Mouse (Mus musculus) naive thymus-derived CD4-positive, alpha-beta T cell, adult 2 months (primary cell): Measurements from ENCODE around the gene Atp13a3.
"Not testable (repeated sequence)": the region's sequence is repeated elsewhere in the genome, so short reads cannot be mapped to it uniquely, and the experiment has no call there.

Experiments
- DNase-seq: peaks from one replicate; pipeline ENCODE4 v3.0.0-alpha.2; 2011; ENCODE audit warnings: low read depth

Gene Atp13a3

GRCm38 (mm10) chr16:30412680-30413079 is 6.9 kb upstream of the Atp13a3 start:
- no peak for DNase-seq

- DNase-seq, result no peak
Observed at GRCm38 (mm10) chr16:30410914-30411313, 5.1 kb upstream of the Atp13a3 start.

DNA sequence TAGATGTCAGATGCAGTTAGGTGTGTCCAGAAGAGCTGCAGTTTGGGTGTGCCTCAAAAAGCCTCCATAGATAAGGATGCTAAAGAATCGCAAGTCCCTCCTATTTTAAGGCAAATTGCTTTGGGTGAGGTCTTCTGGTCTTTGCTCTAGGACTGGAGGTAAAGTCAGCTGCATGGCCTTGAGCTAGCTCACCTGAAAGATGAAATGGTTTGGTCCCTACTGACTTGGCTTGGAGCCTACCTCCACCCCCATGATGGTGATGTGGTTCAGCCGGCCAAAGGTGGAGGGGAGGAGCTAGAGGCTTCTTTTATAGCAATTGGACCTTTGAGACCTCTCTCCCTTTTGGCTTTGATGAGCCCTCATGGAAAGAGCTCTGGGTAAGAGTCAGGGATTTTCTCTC is 1.7 kb upstream of the Atp13a3 start:
- no peak for DNase-seq

DNA sequence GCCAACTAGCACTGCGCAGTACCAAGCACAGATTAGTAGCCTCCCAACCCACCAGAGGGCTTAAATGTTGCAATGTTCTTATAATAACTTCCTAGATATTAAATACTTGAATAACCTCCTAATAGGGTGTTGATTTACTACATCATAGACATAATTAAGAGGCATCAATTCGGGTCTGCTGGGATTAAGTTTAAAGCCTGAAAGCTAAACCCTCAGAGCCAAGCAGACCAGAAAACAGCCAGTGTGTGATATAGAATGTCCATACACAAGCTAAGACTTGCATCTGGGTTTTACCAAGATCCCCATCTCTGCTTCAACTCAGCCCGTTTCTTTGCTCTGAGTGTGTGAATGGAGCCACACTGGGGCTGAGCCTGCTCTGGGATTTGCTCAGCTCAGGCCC is 2.2 kb downstream of the Atp13a3 start:
- no peak for DNase-seq

DNA sequence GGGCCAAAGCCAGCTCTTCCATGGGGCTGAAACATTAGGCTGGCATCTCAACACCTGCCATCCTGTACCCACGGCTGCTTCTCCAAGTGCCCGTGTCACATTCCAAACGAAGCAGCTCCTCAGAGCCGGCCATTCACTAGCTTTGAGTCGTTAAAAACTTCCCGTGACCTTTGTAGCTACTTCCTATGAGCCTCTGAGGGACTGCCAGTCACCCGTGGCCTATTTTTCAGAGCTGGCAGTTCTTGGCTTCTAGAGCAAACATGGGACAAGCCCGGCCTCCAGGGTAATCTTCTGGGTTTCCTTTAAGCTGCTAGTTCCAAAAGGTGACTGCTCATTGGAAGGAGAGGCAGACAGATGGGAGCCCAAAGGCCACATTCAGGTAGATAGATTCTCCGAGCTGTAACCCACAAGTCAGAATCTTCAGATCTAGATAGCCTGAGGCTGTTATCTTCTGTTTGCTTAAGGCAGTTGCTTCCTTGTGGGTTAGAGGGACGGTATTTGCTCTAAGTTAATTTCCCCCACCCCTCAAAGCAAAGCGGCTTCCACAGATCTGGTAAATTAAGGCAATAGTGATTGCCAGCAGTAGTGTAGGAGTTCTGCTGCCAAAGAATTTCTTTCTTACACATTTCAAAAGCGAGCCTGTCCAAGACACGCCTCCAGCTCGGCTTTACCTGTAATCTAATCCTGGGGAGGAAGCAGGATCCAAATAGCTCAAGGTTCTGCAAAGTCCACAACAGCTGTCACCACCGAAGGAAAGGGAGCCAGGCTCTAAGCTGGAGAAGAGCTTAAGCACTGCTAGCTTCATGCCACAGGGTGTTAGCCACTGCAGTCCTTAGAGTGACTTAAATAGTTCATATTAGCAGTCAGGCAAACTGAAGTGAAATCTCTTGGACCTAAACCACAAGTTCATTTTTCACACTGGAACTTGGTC is 8.4 kb downstream of the Atp13a3 start:
- no peak for DNase-seq

- no peak for DNase-seq
Observed at GRCm38 (mm10) chr16:30395136-30395535, 10.6 kb downstream of the Atp13a3 start.

DNA sequence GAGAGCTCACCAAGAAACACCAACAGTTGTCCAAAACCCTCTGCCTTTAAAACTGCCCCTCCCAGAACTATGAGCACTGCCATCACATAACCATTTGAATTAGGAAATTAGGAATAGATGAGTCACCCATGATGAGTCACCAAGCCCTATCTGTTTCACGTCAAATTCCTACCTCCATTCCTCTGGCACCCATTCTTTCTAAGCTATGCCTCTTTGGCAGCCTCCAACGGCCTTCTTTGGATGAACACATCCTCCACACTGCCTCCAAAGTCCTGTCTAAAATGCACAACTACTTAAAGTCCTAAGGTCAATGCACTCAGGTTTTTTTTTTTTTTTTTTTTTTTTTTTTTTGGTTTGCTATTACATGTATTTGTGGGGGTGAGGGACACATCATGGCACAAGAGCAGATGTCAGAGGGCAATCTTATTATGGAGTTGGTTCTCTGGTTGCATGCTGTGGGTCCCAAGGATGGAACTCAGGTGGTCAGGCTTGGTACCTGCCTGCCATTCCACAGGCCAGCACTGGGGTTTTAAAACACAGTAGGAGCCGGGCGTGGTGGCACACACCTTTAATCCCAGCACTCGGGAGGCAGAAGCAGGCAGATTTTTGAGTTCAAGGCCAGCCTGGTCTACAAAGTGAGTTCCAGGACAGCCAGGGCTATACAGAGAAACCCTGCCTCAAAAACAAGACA is 15.0 kb downstream of the Atp13a3 start:
- no peak for DNase-seq

DNA sequence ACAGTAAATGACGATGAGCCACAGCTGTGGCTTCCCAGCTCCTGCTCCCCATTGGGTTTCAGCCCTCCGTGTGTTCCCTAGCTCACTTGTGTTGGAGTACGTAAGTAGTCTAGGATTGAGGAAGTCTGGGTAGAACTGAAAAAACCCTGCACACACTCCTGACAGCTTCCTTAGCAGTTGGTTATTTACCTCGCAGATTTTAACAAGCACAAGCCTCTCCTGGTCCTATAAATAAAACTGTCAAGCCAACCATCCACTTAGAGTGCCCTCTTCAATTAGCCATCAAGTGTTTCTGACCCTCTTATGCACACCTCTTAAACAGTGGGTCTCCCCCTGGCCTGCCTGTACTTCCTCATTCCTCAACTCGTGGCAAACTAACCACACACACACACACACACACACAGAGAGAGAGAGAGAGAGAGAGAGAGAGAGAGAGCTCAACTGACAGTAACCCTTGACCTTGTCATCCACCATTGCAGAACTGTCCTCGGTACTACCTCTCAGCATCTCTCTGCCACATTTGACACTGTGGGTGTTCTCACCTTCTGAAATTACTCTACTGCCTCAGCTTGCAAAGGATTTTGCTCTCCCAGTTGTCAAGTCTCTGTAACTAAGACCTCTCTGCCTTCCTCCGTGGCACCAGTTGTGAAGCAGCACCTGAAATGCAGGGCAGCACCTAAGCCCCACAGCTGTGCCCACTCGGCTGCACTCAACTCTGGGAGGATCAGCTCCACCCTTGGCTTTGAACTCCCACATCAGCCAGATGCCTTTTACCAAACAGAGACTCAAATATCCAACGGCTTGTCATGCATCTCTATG is 15.7 kb downstream of the Atp13a3 start:
- DNase-seq, result peak; percentile 53

DNA sequence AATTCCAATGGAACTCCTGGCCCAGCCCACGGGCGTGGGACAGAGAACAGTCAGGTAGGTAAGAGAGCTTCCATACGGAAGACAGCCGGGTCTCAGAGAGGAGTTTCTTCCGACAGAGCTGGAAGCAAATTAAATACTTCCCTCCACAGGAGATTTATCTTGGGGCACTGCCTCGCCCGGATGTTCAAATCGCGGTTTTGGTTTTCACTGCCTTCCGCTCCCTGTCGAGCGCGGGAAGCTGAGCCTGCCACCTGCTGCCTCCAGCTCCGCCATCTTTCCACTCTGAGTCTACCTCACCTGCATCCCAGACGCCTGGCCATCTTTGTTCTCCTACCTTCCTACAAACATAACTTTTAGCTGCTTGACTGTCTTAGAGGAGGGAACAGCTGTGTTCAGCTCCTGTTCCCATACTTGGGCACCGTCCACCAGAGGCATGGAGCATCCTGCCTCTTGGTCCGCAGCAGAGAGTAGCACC is 16.5 kb downstream of the Atp13a3 start:
- peak; percentile 87 for DNase-seq

- DNase-seq, result peak; percentile 95
Observed at GRCm38 (mm10) chr16:30388522-30389209, 17.1 kb downstream of the Atp13a3 start.

DNA sequence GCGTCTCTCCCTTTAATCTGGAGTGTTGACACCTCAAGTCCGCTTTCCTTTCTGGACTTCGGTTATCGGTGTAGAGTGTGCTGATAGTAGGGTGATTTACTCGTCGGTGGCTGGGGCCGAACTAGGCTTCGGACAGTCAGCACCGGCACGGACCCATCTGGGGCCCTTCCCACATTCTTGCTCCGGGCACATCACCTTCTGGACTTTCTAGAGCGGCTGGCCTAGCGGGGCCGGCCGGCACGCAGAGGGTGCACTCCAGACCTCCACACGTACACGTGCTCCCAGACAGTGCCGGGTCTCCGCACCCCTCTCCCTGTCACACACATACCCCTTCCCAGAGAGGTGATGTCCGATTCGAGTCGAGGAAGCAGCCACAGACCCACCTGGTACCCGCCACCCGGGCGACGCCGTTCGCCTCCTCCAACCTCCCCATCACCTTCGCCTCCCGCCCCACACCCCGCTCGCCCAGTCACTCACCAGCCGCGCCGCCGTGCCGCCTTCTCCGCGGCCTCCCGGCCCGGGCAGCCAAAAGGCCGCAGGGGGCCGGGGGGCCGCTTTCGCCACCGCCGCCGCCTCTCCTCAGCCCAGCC is 17.8 kb downstream of the Atp13a3 start:
- DNase-seq, result peak; percentile 41

GRCm38 (mm10) chr16:30386911-30387439 is 18.8 kb downstream of the Atp13a3 start:
- peak; percentile 32 for DNase-seq

DNA sequence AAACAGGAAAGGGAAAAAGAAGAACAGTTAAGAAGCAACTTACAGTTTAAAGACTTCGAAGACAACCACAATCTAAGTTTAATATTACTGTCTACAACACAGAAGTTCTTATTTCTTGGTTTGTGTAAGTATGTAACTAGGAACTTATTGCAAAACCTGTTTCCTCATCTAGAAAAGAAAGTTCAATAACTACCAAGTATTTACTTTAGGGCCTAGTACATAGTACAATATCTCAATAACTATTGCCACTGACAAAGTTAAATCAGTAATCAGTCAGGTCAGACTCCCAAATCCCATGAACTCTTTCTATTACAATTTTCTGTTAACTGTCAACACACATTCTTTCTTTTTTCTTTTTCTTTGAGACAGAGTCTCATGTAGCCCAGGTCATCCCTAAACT is 20.2 kb downstream of the Atp13a3 start:
- peak; percentile 25 for DNase-seq

GRCm38 (mm10) chr16:30376237-30376636 is 29.5 kb downstream of the Atp13a3 start:
- DNase-seq, result no peak

DNA sequence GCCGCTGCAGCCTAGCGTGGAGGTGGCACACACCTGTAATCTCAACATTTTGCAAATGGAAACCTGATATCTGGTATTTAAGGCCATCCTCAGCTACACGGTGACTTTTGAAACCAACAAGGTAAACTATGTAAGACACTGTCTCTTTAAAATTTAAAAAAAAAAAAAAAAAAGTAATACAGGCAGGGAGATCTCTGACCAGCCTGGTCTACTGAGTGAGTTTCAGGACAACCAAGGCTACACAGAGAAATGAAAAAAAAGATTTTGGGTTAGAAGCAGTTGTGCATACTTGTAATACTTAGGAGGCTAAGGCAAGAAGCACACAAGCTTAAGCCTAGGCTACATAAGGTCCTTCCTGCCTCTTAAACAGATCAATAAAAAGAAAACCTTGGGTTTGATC is 30.8 kb downstream of the Atp13a3 start:
- DNase-seq, result no peak

- peak; percentile 83 for DNase-seq
Observed at GRCm38 (mm10) chr16:30374266-30374665, 31.5 kb downstream of the Atp13a3 start.

DNA sequence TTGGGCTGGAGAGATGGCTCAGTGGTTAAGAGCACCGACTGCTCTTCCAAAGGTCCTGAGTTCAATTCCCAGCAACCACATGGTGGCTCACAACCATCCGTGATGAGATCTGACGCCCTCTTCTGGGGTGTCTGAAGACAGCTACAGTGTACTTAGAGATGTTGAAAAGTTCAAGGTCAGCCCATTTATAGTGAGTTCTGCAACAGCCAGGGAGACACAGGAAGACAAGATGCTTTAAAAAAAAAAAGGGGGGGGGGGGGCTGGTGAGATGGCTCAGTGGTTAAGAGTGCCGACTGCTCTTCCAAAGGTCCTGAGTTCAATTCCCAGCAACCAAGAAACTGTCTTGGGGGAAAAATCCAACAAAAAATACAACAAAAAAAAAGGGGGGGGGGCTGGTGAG is 32.5 kb downstream of the Atp13a3 start:
- DNase-seq, result not testable (repeated sequence)

- DNase-seq, result no peak
Observed at GRCm38 (mm10) chr16:30367395-30367794, 38.4 kb downstream of the Atp13a3 start.

GRCm38 (mm10) chr16:30364604-30365003 is 41.2 kb downstream of the Atp13a3 start:
- no peak for DNase-seq

- DNase-seq, result no peak
Observed at GRCm38 (mm10) chr16:30362528-30362927, 43.2 kb downstream of the Atp13a3 start.

DNA sequence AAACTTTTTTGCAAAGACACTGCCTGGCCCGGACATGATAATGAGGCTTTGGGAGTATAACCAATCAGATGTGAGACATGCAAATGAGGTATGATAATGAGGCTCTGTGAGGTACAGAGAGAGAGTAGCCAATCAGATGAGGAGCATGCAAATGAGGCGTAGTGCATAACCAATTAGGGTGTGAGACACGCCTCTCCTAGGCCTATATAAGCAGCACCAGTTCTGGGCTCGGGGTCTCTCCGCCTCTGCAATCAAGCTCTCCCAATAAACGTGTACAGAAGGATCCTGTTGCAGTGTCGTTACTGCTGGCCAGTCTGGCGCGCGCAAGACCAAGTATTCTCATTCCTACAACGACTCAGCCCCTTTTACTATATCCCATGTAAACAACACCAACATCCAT is 52.3 kb downstream of the Atp13a3 start:
- DNase-seq, result not testable (repeated sequence)
